Mouse (Mus musculus) cortical plate, adult 2 months (tissue): ENCODE results near the gene Kcnk13.

ENCODE experiments used
- CTCF ChIP-seq: fragments of 200-500 bp; IDR thresholded peaks from 2 replicates; pipeline ENCODE4 v1.5.1; 2011; ENCODE audit warnings: mild to moderate bottlenecking, control low read depth, low read length; ENCODE audit not compliant: insufficient read depth; ENCODE audit errors: extremely low read depth
- POLR2A ChIP-seq: fragments of 200-500 bp; IDR thresholded peaks from 2 replicates; pipeline ENCODE4 v1.6.1; 2011; ENCODE audit warnings: mild to moderate bottlenecking, low read length, control low read depth; ENCODE audit not compliant: insufficient read depth; ENCODE audit errors: extremely low read depth

GRCm38 (mm10) chr12:100106275-100106895, 142.1 kb downstream of the Kcnk13 start:
- TF ChIP-seq CTCF (peak; percentile 87), POLR2A (no peak)
